In genomic region chr13:72817930-72818329, GRCm38 (mm10) we compare ENCODE assay signal across 15 mouse cellular contexts.
DNase-seq lines count a peak whose midpoint lies in the region; ATAC-seq and TF ChIP-seq lines count a peak whose summit lies in the region.
"Had no signal": no experiment of that assay in that cellular context is flagged by ENCODE, and none has a peak within 500 bp of the region (broad histone marks: within the 10 kb centered on the region; RNA-seq: fewer than 3 reads in every experiment).

No protein-coding gene starts in this region.

- no peak for DNase-seq in stomach, postnatal 0 days (ENCODE audit: low spot score)
- DNase-seq in embryonic facial prominence, embryonic 11.5 days (ENCODE audit: low spot score) = peak; percentile 24
- DNase-seq in B cell, adult 2 months = no peak
- DNase-seq: adrenal gland, postnatal 36 days; cerebellum, postnatal 36 days; lung, postnatal 10 days; thymus, postnatal 36 days had no signal

- no peak overlapping the region for H3K4me2 ChIP-seq in hindbrain, embryonic 15.5 days
- H3K4me2 ChIP-seq in hindbrain, embryonic 13.5 days = no peak overlapping the region
- no peak overlapping the region for H3K4me2 ChIP-seq in stomach, embryonic 14.5 days (replicated peaks; ENCODE audit: low read depth, low read length)
- H3K4me2 ChIP-seq in stomach, postnatal 0 days (replicated peaks; ENCODE audit: low read depth) = no peak overlapping the region
- H3K4me2 ChIP-seq in embryonic facial prominence, embryonic 11.5 days (ENCODE audit: low read depth, low read length) = no peak overlapping the region
- H3K4me2 ChIP-seq: heart, embryonic 13.5 days; intestine, embryonic 15.5 days had no signal

- H3K9ac ChIP-seq in hindbrain, embryonic 15.5 days = no peak overlapping the region
- H3K9ac ChIP-seq in hindbrain, embryonic 13.5 days = no peak overlapping the region
- no peak overlapping the region for H3K9ac ChIP-seq in stomach, embryonic 14.5 days (replicated peaks; ENCODE audit: low read depth, low read length)
- no peak overlapping the region for H3K9ac ChIP-seq in stomach, postnatal 0 days (ENCODE audit: low read length)
- no peak overlapping the region for H3K9ac ChIP-seq in embryonic facial prominence, embryonic 11.5 days (replicated peaks; ENCODE audit: low read length)
- H3K9ac ChIP-seq: heart, embryonic 13.5 days; intestine, embryonic 15.5 days had no signal

- WGBS in hindbrain, embryonic 15.5 days = 17% methylated on average over 6 of the region's 6 CpGs
- WGBS in hindbrain, embryonic 13.5 days = 12% methylated on average over 6 of the region's 6 CpGs
- WGBS in stomach, embryonic 14.5 days = 13% methylated on average over 6 of the region's 6 CpGs
- WGBS in stomach, postnatal 0 days = 14% methylated on average over 6 of the region's 6 CpGs
- 7% methylated on average over 6 of the region's 6 CpGs for WGBS in embryonic facial prominence, embryonic 11.5 days

- no peaks in the 10 kb centered on the region for H3K9me3 ChIP-seq in hindbrain, embryonic 15.5 days
- H3K9me3 ChIP-seq in hindbrain, embryonic 13.5 days = no peaks in the 10 kb centered on the region
- no peaks in the 10 kb centered on the region for H3K9me3 ChIP-seq in stomach, embryonic 14.5 days (ENCODE audit: control insufficient read depth, low read depth, low read length)
- H3K9me3 ChIP-seq in stomach, postnatal 0 days (ENCODE audit: control insufficient read depth, low read length) = no peaks in the 10 kb centered on the region
- H3K9me3 ChIP-seq in embryonic facial prominence, embryonic 11.5 days (replicated peaks; ENCODE audit: control insufficient read depth, low read length) = no peaks in the 10 kb centered on the region
- H3K9me3 ChIP-seq: heart, embryonic 13.5 days; intestine, embryonic 15.5 days had no signal

- no peak overlapping the region for H3K27ac ChIP-seq in hindbrain, embryonic 15.5 days (replicated peaks)
- no peak overlapping the region for H3K27ac ChIP-seq in hindbrain, embryonic 13.5 days
- no peak overlapping the region for H3K27ac ChIP-seq in stomach, embryonic 14.5 days (ENCODE audit: low read length)
- no peak overlapping the region for H3K27ac ChIP-seq in stomach, postnatal 0 days (replicated peaks)
- no peak overlapping the region for H3K27ac ChIP-seq in embryonic facial prominence, embryonic 11.5 days (replicated peaks; ENCODE audit: low read depth, low read length)
- H3K27ac ChIP-seq: forebrain, embryonic 10.5 days; heart, embryonic 13.5 days; intestine, embryonic 15.5 days had no signal

- no peak for TF ChIP-seq CTCF in stomach, postnatal 0 days (IDR thresholded peaks at IDR 0.05; ENCODE audit: low read depth)

- no peak for TF ChIP-seq EP300 in stomach, postnatal 0 days (optimal IDR thresholded peaks at IDR 0.05)

- peak; percentile 55; the same call in 1 of the 2 replicates for ATAC-seq in hindbrain, embryonic 15.5 days (ENCODE audit: low FRiP score, low read depth)
- no peak for ATAC-seq in hindbrain, embryonic 13.5 days (ENCODE audit: low FRiP score)
- peak; percentile 67; the same call in 1 of the 2 replicates for ATAC-seq in stomach, embryonic 14.5 days (ENCODE audit: insufficient number of reproducible peaks, insufficient read depth, low FRiP score, low read depth)
- no peak for ATAC-seq in stomach, postnatal 0 days (ENCODE audit: low FRiP score, low TSS enrichment)
- ATAC-seq in embryonic facial prominence, embryonic 11.5 days (replicated peaks; ENCODE audit: insufficient number of reproducible peaks, low FRiP score, low TSS enrichment, low read depth) = no peak
- no peak for ATAC-seq in erythroblast, adult 5-6 weeks (replicated peaks; ENCODE audit: low FRiP score, poor library complexity, severe bottlenecking)
- ATAC-seq: intestine, embryonic 15.5 days had no signal

- no peaks in the 10 kb centered on the region for H3K36me3 ChIP-seq in hindbrain, embryonic 15.5 days
- no peaks in the 10 kb centered on the region for H3K36me3 ChIP-seq in hindbrain, embryonic 13.5 days
- no peaks in the 10 kb centered on the region for H3K36me3 ChIP-seq in stomach, embryonic 14.5 days (ENCODE audit: control insufficient read depth, insufficient read depth, low read length)
- no peaks in the 10 kb centered on the region for H3K36me3 ChIP-seq in stomach, postnatal 0 days (ENCODE audit: control insufficient read depth, insufficient read depth, low read length)
- H3K36me3 ChIP-seq in embryonic facial prominence, embryonic 11.5 days (replicated peaks; ENCODE audit: control insufficient read depth, insufficient read depth, low read depth, low read length) = no peaks in the 10 kb centered on the region
- H3K36me3 ChIP-seq: forebrain, embryonic 10.5 days; heart, embryonic 13.5 days; intestine, embryonic 15.5 days had no signal

- H3K4me3 ChIP-seq in hindbrain, embryonic 15.5 days = no peak overlapping the region
- H3K4me3 ChIP-seq in hindbrain, embryonic 13.5 days = no peak overlapping the region
- no peak overlapping the region for H3K4me3 ChIP-seq in stomach, embryonic 14.5 days (ENCODE audit: low read depth, low read length)
- no peak overlapping the region for H3K4me3 ChIP-seq in stomach, postnatal 0 days (ENCODE audit: low read depth, low read length)
- no peak overlapping the region for H3K4me3 ChIP-seq in embryonic facial prominence, embryonic 11.5 days (ENCODE audit: low read depth, low read length)
- H3K4me3 ChIP-seq: forebrain, embryonic 10.5 days; heart, embryonic 13.5 days; intestine, embryonic 15.5 days had no signal

- peaks cover 24% of the 10 kb centered on the region for H3K27me3 ChIP-seq in hindbrain, embryonic 15.5 days
- peaks cover 67% of the 10 kb centered on the region for H3K27me3 ChIP-seq in hindbrain, embryonic 13.5 days
- peaks cover 20% of the 10 kb centered on the region for H3K27me3 ChIP-seq in stomach, embryonic 14.5 days (ENCODE audit: control insufficient read depth, insufficient read depth, low read length)
- H3K27me3 ChIP-seq in stomach, postnatal 0 days (ENCODE audit: control insufficient read depth, insufficient read depth, low read length) = no peaks in the 10 kb centered on the region
- peaks cover 25% of the 10 kb centered on the region for H3K27me3 ChIP-seq in embryonic facial prominence, embryonic 11.5 days (ENCODE audit: control insufficient read depth, insufficient read depth, low read length)
- H3K27me3 ChIP-seq: CH12.LX had no signal

- H3K4me1 ChIP-seq in hindbrain, embryonic 15.5 days (replicated peaks) = peaks cover 21% of the 10 kb centered on the region
- peaks cover 29% of the 10 kb centered on the region for H3K4me1 ChIP-seq in hindbrain, embryonic 13.5 days (replicated peaks)
- H3K4me1 ChIP-seq in stomach, embryonic 14.5 days (ENCODE audit: control insufficient read depth, insufficient read depth, low read length) = no peaks in the 10 kb centered on the region
- no peaks in the 10 kb centered on the region for H3K4me1 ChIP-seq in stomach, postnatal 0 days (replicated peaks; ENCODE audit: control insufficient read depth, insufficient read depth)
- no peaks in the 10 kb centered on the region for H3K4me1 ChIP-seq in embryonic facial prominence, embryonic 11.5 days (ENCODE audit: control insufficient read depth, insufficient read depth, low read length)
- H3K4me1 ChIP-seq: intestine, embryonic 15.5 days had no signal

Comparison
In these comparisons a context has a peak if more than half of its experiments do, and no peak if none do; other contexts are left out.
1. ATAC-seq: peak in hindbrain, embryonic 15.5 days (single experiment) and stomach, embryonic 14.5 days (single experiment); none in hindbrain, embryonic 13.5 days (single experiment), stomach, postnatal 0 days (single experiment), embryonic facial prominence, embryonic 11.5 days (single experiment) and erythroblast, adult 5-6 weeks (single experiment).